Mouse (Mus musculus) midbrain, embryonic 16.5 days (tissue): ENCODE results near the gene Zdhhc18. TPM values are rescaled to one million over a fixed set of nuclear protein-coding genes. Genes with fewer than 3 reads are reported as not detected.

Experiments
- ATAC-seq: fragments of 200-750 bp; cut with Nextera tagmentation; 2 replicates; pipeline ENCODE4 v1.8.0; 2017; ENCODE audit warnings: moderate TSS enrichment
- H3K27ac ChIP-seq: fragments of 300-500 bp; sonication (generic); 2 replicates; pipeline ENCODE4 v1.5.1; 2014; ENCODE audit warnings: mild to moderate bottlenecking, low read length, mixed read lengths
- H3K27me3 ChIP-seq: fragments of 300-500 bp; sonication (generic); 2 replicates; pipeline ENCODE4 v1.6.1; 2014; ENCODE audit warnings: low read depth, low read length, mixed read lengths; ENCODE audit not compliant: control insufficient read depth, insufficient read depth
- H3K36me3 ChIP-seq: fragments of 300-500 bp; sonication (generic); 2 replicates; pipeline ENCODE4 v1.6.1; 2014; ENCODE audit warnings: mild to moderate bottlenecking, low read length, moderate library complexity, mixed read lengths; ENCODE audit not compliant: control insufficient read depth, insufficient read depth
- H3K4me1 ChIP-seq: fragments of 300-500 bp; sonication (generic); 2 replicates; pipeline ENCODE4 v1.6.1; 2014; ENCODE audit warnings: mild to moderate bottlenecking, low read length, mixed read lengths; ENCODE audit not compliant: control insufficient read depth, insufficient read depth
- H3K4me2 ChIP-seq: fragments of 300-500 bp; sonication (generic); 2 replicates; pipeline ENCODE4 v1.6.1; 2014; ENCODE audit warnings: mild to moderate bottlenecking, low read length, mixed read lengths
- H3K4me3 ChIP-seq: fragments of 300-500 bp; sonication (generic); 2 replicates; pipeline ENCODE4 v1.5.1; 2014; ENCODE audit warnings: low read depth, mild to moderate bottlenecking, low read length, moderate library complexity, mixed read lengths
- H3K9ac ChIP-seq: fragments of 300-500 bp; sonication (generic); 2 replicates; pipeline ENCODE4 v1.6.1; 2014; ENCODE audit warnings: low read depth, low read length, mixed read lengths
- H3K9me3 ChIP-seq: fragments of 300-500 bp; sonication (generic); replicated peaks from 2 replicates; pipeline ENCODE4 v1.6.1; 2014; ENCODE audit warnings: mild to moderate bottlenecking, low read length, mixed read lengths; ENCODE audit not compliant: control insufficient read depth, poor library complexity, severe bottlenecking
- WGBS: fragments of 180-500 bp; shearing (Covaris S2); extraction: QIAGEN DNeasy Blood & Tissue Kit; methylation state at CpG from one replicate; pipeline ENCODE4 v1.1.7; 2014; 5-methylcytosine and 5-hydroxymethylcytosine counted together
- polyA plus RNA-seq: library from polyadenylated mRNA; unstranded; fragments of >200 nt; fragmentation: Nextera tagmentation; extraction: Ambion mirVana; gene quantifications from 2 replicates; pipeline ENCODE4 v1.2.1, GENCODE M21; 2015

The Zdhhc18 gene
- polyA plus RNA-seq, 1 experiment from 2014 or later, result 4.7 TPM

DNA sequence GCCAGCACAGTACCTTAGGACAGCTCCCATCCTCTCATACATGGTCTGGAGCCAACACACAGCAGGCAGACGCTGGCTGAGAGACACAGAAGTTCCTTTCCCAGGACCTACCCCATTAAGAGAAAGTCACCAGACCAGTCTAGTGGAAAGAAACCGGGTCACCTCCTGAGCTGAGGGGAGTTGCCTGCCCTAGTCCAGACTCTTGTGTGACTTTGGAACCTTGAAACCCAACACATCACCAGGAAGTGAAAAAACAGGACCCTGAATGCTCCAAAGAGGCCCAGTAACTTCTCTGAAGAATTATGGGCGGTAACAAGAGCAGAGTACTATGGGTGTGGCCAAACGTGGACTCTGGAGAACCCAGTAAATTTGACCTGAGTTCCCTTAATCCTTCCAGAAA is 51.3 kb downstream of the Zdhhc18 start:
- no peaks in the 10 kb centered on the region for H3K9me3 ChIP-seq
- 49% methylated on average over 4 of the region's 4 CpGs for WGBS
- peaks cover 42% of the 10 kb centered on the region for H3K27me3 ChIP-seq
- no peak overlapping the region for H3K9ac ChIP-seq
- H3K36me3 ChIP-seq, result no peaks in the 10 kb centered on the region
- peaks cover 13% of the 10 kb centered on the region for H3K4me1 ChIP-seq
- H3K4me3 ChIP-seq, result no peak overlapping the region
- no peak overlapping the region for H3K4me2 ChIP-seq
- no peak for ATAC-seq
- no peak overlapping the region for H3K27ac ChIP-seq

DNA sequence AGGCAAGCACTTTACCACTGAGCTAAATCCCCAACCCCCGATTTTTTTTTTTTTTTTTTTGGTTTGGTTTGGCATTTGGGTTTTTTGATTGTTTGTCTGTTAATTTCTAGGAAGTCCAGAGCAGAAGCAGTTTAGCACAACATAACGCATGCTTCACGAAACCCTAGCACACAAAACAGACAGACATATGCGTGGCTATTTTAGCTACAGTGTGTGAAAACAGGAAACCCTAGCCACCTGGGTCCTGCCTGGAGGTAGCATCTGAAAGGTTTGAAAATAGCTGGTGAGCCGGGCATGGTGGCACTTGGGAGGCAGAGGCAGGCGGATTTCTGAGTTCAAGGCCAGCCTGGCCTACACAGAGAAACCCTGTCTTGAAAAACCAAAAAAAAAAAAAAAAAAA is 53.9 kb downstream of the Zdhhc18 start:
- Histone ChIP-seq H3K4me1 (peaks cover 13% of the 10 kb centered on the region), H3K4me3 (no peak overlapping the region), H3K36me3 (no peaks in the 10 kb centered on the region), H3K27me3 (peaks cover 24% of the 10 kb centered on the region), H3K9ac (no peak overlapping the region), H3K4me2 (no peak overlapping the region), H3K27ac (no peak overlapping the region), H3K9me3 (no peaks in the 10 kb centered on the region)
- 87% methylated on average over 6 of the region's 6 CpGs for WGBS
- no peak for ATAC-seq

DNA sequence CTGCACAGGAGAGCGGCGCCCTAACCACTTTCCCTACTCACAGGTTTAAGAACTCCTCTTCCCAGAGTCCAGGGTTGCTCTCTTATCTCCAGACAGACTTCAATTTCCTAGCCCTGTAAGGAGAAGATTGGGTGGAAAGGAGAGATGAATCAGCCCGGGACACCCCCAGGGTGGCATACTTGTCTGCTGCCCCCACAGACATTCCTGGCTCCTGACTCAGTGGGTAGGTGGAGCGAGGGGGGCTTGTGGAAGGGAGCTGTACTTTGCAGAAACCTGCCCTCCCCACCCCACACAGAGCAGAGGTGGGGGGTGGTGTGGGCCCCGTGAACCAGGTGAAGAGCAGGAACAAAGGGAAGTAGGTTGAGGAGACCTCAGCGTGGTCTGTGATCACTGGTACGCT is 54.4 kb downstream of the Zdhhc18 start:
- 77% methylated on average over 7 of the region's 7 CpGs for WGBS
- H3K4me1 ChIP-seq, result peaks cover 13% of the 10 kb centered on the region
- no peak overlapping the region for H3K9ac ChIP-seq
- ATAC-seq, result no peak
- no peak overlapping the region for H3K27ac ChIP-seq
- H3K9me3 ChIP-seq, result no peaks in the 10 kb centered on the region
- H3K4me2 ChIP-seq, result no peak overlapping the region
- no peaks in the 10 kb centered on the region for H3K36me3 ChIP-seq
- peaks cover 24% of the 10 kb centered on the region for H3K27me3 ChIP-seq
- H3K4me3 ChIP-seq, result no peak overlapping the region

DNA sequence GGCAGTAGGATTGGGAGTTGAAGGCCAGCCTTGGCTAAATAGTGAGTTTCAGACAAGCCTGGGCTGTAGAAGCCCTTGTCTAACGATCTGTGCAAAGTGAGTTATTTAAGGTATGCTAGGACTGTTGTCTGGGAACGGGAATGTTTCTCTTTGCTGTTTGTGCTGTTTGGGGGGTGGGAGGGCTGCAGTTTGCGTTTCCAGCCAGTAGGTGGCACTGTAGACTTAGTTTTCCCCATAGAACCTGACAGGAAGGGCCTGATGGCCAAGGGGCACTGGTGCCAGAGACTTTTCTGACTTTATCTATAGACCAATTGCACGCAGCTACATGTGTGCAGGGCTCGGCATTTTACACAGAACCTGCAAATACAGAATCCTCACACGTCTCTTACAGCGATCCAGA is 57.4 kb downstream of the Zdhhc18 start:
- no peaks in the 10 kb centered on the region for H3K4me1 ChIP-seq
- H3K4me3 ChIP-seq, result no peak overlapping the region
- H3K27ac ChIP-seq, result no peak overlapping the region
- no peaks in the 10 kb centered on the region for H3K27me3 ChIP-seq
- no peaks in the 10 kb centered on the region for H3K9me3 ChIP-seq
- H3K36me3 ChIP-seq, result peaks cover 14% of the 10 kb centered on the region
- WGBS, result 28% methylated on average over 7 of the region's 7 CpGs
- no peak for ATAC-seq
- H3K4me2 ChIP-seq, result no peak overlapping the region
- H3K9ac ChIP-seq, result no peak overlapping the region

DNA sequence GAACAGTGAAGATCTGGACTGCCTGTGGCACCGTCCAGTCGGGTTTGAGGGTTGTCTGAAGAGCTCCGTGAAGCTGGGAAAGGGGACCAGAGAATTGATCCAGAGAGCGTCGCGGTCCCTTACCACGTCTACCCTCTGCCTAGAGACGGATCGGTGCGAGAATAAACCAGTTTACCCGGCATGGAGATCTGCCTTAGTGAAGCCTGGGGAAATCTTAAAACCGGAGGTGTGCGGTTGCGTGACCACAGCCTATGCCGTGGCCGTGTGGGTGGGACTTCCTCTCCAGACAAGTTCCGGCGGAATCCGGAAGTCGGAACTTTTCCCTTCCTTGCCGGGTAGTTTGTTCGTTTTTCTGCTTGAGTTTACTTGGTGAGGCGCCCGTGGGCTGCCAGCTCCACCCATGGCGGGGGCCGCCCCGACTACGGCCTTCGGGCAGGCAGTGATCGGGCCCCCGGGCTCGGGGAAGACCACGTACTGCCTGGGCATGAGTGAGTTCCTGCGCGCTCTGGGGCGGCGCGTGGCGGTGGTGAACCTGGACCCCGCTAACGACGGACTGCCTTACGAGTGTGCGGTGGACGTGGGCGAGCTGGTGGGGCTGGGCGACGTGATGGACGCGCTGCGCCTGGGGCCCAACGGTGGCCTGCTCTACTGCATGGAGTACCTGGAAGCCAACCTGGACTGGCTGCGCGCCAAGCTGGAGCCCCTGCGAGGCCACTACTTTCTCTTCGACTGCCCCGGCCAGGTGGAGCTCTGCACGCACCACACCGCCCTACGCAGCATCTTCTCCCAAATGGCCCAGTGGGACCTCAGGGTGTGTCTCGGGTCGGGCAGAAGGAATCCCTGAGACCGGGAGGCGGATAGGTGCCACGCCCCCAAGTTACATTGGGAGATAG is 65.6 kb downstream of the Zdhhc18 start, which contains the start of gene Gpn2:
Gpn2 (plus strand) TSS at position 304 of the 893 bp plus-strand sequence.
- 2% methylated on average over 65 of the region's 65 CpGs for WGBS
- Histone ChIP-seq H3K27me3 (no peaks in the 10 kb centered on the region), H3K9ac (peak within 1 kb of the TSS; percentile 89), H3K36me3 (peaks cover 27% of the 10 kb centered on the region), H3K4me3 (peak within 1 kb of the TSS; percentile 97), H3K9me3 (no peaks in the 10 kb centered on the region), H3K4me2 (peak within 1 kb of the TSS; percentile 100), H3K27ac (peak within 1 kb of the TSS; percentile 87), H3K4me1 (peaks cover 11% of the 10 kb centered on the region)
- ATAC-seq, result peak; percentile 93

DNA sequence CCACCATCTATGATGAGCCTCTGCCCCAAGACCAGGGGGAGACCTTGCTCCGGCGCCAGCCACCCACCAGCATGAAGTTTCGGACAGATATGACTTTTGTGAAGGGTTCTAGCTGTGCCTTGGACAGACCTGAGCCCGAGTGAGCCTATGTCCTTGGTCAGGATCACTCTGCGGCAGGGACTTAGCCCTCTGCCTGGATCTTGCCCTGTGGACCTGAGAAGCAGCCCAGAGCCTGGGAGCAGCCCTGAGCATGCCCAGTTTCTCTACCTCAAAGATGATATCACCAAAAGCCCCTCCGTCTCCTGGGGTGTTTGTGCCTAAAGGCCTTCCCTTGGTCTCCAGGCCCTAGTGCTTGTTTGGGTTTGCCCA is 66.3 kb downstream of the Zdhhc18 start:
- Histone ChIP-seq H3K27me3 (no peaks in the 10 kb centered on the region), H3K4me3 (peak overlapping the region; percentile 97), H3K4me1 (peaks cover 11% of the 10 kb centered on the region), H3K4me2 (peak overlapping the region; percentile 100), H3K27ac (peak overlapping the region; percentile 87), H3K36me3 (peaks cover 21% of the 10 kb centered on the region), H3K9ac (peak overlapping the region; percentile 89), H3K9me3 (no peaks in the 10 kb centered on the region)
- 59% methylated on average over 6 of the region's 6 CpGs for WGBS
- ATAC-seq, result no peak

DNA sequence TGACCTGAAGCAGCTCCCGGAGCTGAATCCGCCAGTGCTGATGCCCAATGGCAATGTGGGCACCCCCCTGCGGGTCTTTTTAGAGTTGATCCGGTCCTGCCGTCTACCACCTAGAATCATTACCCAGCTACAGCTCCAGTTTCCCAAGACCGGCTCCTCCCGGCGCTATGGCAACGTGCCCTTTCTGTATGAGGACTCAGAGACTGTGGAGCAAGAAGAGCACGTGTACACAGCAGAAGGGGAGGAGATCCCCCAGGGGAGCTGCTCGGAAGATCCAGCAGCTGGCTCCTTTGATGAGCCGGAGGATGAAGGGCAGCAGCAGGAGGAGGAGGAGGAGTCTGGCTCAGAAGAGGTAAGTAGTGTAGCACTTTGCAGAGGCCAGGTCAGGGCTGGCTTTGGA is 72.0 kb downstream of the Zdhhc18 start:
- Histone ChIP-seq H3K4me3 (no peak overlapping the region), H3K27me3 (no peaks in the 10 kb centered on the region), H3K4me2 (no peak overlapping the region), H3K36me3 (peaks cover 22% of the 10 kb centered on the region), H3K9ac (no peak overlapping the region), H3K27ac (no peak overlapping the region), H3K4me1 (peaks cover 9% of the 10 kb centered on the region), H3K9me3 (no peaks in the 10 kb centered on the region)
- 61% methylated on average over 12 of the region's 12 CpGs for WGBS
- no peak for ATAC-seq

DNA sequence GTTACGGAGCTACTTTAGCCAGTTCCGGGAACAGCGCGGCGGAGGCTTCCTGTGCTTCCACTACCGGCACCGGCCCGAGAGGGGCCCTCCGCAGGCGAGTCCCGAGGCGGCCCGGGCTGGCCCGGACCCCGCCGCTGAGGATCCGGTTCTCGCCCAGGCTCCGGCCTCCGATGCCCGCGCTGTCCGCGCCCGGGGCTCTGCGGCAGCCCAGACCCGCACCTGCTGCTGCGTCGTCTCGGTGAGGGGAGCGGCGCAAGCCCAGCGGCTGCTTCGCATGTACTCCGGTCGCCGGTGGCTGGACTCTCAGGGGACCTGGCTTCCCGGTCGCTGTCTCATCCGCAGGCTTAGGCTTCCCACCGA is 75.1 kb downstream of the Zdhhc18 start:
- ATAC-seq, result peak; percentile 57
- peak overlapping the region; percentile 83 for H3K27ac ChIP-seq
- peak overlapping the region; percentile 95 for H3K4me2 ChIP-seq
- H3K27me3 ChIP-seq, result no peaks in the 10 kb centered on the region
- under 1% methylated on average over 35 of the region's 41 CpGs for WGBS
- peak overlapping the region; percentile 87 for H3K9ac ChIP-seq
- peak overlapping the region; percentile 80 for H3K4me3 ChIP-seq
- H3K4me1 ChIP-seq, result peaks cover 9% of the 10 kb centered on the region
- no peaks in the 10 kb centered on the region for H3K9me3 ChIP-seq
- H3K36me3 ChIP-seq, result peaks cover 6% of the 10 kb centered on the region; the same call in 1 of the 2 replicates

DNA sequence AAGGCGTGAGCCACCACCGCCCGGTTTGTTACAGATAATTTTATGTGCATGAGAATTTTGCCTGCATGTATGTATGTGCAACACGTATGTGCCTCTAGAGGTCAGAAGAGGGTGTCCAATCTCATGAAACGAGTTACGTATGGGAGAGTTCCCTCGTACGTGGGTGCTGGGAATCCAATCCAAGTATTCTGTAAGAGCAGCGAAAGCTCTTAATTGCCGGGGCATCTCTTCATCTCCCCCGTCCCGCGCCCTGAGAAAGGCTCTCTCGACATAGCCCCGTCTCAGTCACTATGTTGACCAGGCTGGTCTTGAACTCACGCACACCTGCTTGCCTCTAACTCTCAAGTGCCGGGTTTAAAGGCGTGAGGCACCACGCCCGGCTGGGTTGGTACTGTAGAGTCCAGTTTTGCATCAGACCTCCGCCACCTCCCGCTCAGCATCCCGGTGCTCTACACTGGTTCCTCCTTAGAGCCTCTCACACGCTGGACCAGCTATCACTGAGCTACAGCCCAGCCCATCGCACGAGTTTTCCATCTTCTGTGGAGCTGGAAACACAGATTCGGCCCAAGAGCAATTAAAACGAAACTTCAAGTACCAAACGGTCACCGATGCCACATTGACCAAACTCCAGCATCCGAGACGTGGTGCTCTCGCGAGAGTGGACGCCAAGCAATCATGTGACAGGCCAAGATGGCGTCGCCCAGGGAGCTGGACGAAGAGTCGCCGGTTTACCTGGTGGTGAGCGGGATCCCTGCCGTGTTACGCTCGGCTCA is 75.7 kb downstream of the Zdhhc18 start, which contains the start of gene Gpatch3:
Gpatch3 (plus strand) TSS at position 676 of the 773 bp plus-strand sequence.
- peak within 1 kb of the TSS; percentile 87 for H3K9ac ChIP-seq
- peak; percentile 92 for ATAC-seq
- no peaks in the 10 kb centered on the region for H3K9me3 ChIP-seq
- H3K36me3 ChIP-seq, result 0 out of 2 replicates have a peak, but pooled peaks cover 3% of the 10 kb centered on the region
- H3K27ac ChIP-seq, result peak within 1 kb of the TSS; percentile 83
- 4% methylated on average over 44 of the region's 44 CpGs for WGBS
- peaks cover 9% of the 10 kb centered on the region for H3K4me1 ChIP-seq
- no peaks in the 10 kb centered on the region for H3K27me3 ChIP-seq
- peak within 1 kb of the TSS; percentile 80 for H3K4me3 ChIP-seq
- peak within 1 kb of the TSS; percentile 95 for H3K4me2 ChIP-seq
